Mouse (Mus musculus) lung, adult 2 months (tissue): ENCODE results near the gene Nelfb.

Source experiments
- CTCF ChIP-seq: fragments of 200-500 bp; IDR thresholded peaks from 2 replicates; pipeline ENCODE4 v1.5.1; 2011; ENCODE audit warnings: mild to moderate bottlenecking, low read length, control low read depth; ENCODE audit not compliant: insufficient read depth
- POLR2A ChIP-seq: fragments of 200-500 bp; IDR thresholded peaks from 2 replicates; pipeline ENCODE4 v1.6.1; 2011; ENCODE audit warnings: low read depth, mild to moderate bottlenecking, control low read depth, low read length, borderline replicate concordance; ENCODE audit errors: extremely low read depth

- TF ChIP-seq POLR2A (no peak), CTCF (no peak)
Measured at GRCm38 (mm10) chr2:25210686-25211085, 603 bp downstream of the Nelfb start.
